Mouse (Mus musculus) gastrocnemius, postnatal 14 days (tissue): ENCODE measurements around the gene Cep131. TPM values are rescaled to one million over a fixed set of nuclear protein-coding genes. Genes with fewer than 3 reads are reported as not detected.

ENCODE experiments used
- DNase-seq: peaks from one replicate; pipeline ENCODE4 v3.0.0; 2021; ENCODE audit warnings: mixed read lengths
- intact Hi-C: fragments of 180-260 bp; cut with DNase I; formaldehyde crosslinking; loops from one replicate; pipeline ENCODE4 v1.15.1; 2025; ENCODE audit warnings: low total_unique reads
- long read RNA-seq, 2 experiments: library from polyadenylated mRNA; stranded (forward); transcript quantifications; one replicate each; pipeline ENCODE4 v2.0.0; 2021
- total RNA-seq, 2 experiments: library from RNA; stranded (reverse); gene quantifications; 2 replicates each; pipeline ENCODE4 v1.2.3; 2021

Cep131 gene
- 1 to 10 TPM; 7.9 to 8.5 TPM for total RNA-seq
- long read RNA-seq, experiment 1, transcript Cep131-201 (26 exons, 3,578 nt) = major isoform, 9 of 14 reads
- long read RNA-seq, experiment 1, partial matches to known transcripts = 2 of 14 reads
- long read RNA-seq, experiment 1, other reads (novel, unspliced or antisense) = 3 of 14 reads
- long read RNA-seq, experiment 2, transcript Cep131-201 (26 exons, 3,578 nt) = major isoform, 7 of 12 reads
- long read RNA-seq, experiment 2, partial matches to known transcripts = 1 of 12 reads
- long read RNA-seq, experiment 2, other reads (novel, unspliced or antisense) = 4 of 12 reads

GRCm38 (mm10) chr11:120086702-120087152 lies at the start of gene Cep131:
Gene Cep131 (minus strand): TSS chr11:120086827.
- intact Hi-C loops = no loop called here
- DNase-seq = peak; percentile 98

GRCm38 (mm10) chr11:120136195-120136594 lies 49.6 kb upstream of the Cep131 start:
- DNase-seq = no peak

GRCm38 (mm10) chr11:120134847-120135530 lies 48.4 kb upstream of the Cep131 start:
- no peak for DNase-seq
- intact Hi-C loops = no loop called here

More at GRCm38 (mm10) chr11:120136195-120136594, 49.6 kb upstream of the Cep131 start:
- intact Hi-C loops = no loop called here

- intact Hi-C loops = no loop called here
- DNase-seq = no peak
Observed at GRCm38 (mm10) chr11:120134148-120134547, 47.5 kb upstream of the Cep131 start.

GRCm38 (mm10) chr11:120129281-120129680 lies 42.7 kb upstream of the Cep131 start:
- no peak for DNase-seq
- intact Hi-C loops = no loop called here

- intact Hi-C loops = no loop called here
- no peak for DNase-seq
Observed at GRCm38 (mm10) chr11:120126845-120127244, 40.2 kb upstream of the Cep131 start.

GRCm38 (mm10) chr11:120122126-120122525 lies 35.5 kb upstream of the Cep131 start:
- DNase-seq = no peak
- intact Hi-C loops = no loop called here

GRCm38 (mm10) chr11:120120642-120121420 lies 34.2 kb upstream of the Cep131 start:
- DNase-seq = peak; percentile 60
- intact Hi-C loops = no loop called here

- intact Hi-C loops = no loop called here
- DNase-seq = no peak
Observed at GRCm38 (mm10) chr11:120119936-120120541, 33.4 kb upstream of the Cep131 start.

GRCm38 (mm10) chr11:120119108-120119507 lies 32.5 kb upstream of the Cep131 start:
- intact Hi-C loops = no loop called here
- DNase-seq = no peak

GRCm38 (mm10) chr11:120117626-120118025 lies 31.0 kb upstream of the Cep131 start:
- no peak for DNase-seq
- intact Hi-C loops = no loop called here

GRCm38 (mm10) chr11:120114488-120115215 lies 28.0 kb upstream of the Cep131 start:
- DNase-seq = no peak
- intact Hi-C loops = loop anchor here (5.0 kb wide), 1 partner anchor 48 kb away; no protein-coding TSS in a partner anchor

- no peak for DNase-seq
- intact Hi-C loops = loop anchor here (5.0 kb wide), 1 partner anchor 50 kb away; no protein-coding TSS in a partner anchor
Observed at GRCm38 (mm10) chr11:120112136-120112535, 25.5 kb upstream of the Cep131 start.

- intact Hi-C loops = loop anchor here (5.0 kb wide), 1 partner anchor 51 kb away; no protein-coding TSS in a partner anchor
Observed at GRCm38 (mm10) chr11:120111033-120111432, 24.4 kb upstream of the Cep131 start.

GRCm38 (mm10) chr11:120110554-120110953 lies 23.9 kb upstream of the Cep131 start:
- no peak for DNase-seq
- intact Hi-C loops = loop anchor here (5.0 kb wide), 1 partner anchor 52 kb away; no protein-coding TSS in a partner anchor

More at GRCm38 (mm10) chr11:120111033-120111432, 24.4 kb upstream of the Cep131 start:
- peak; percentile 51 for DNase-seq

- intact Hi-C loops = loop anchor here (5.0 kb wide), 2 partner anchors 53 to 198 kb away; no protein-coding TSS in a partner anchor
Observed at GRCm38 (mm10) chr11:120109558-120110210, 23.1 kb upstream of the Cep131 start.

GRCm38 (mm10) chr11:120107796-120108195 lies 21.2 kb upstream of the Cep131 start:
- intact Hi-C loops = loop anchor here (5.0 kb wide), 1 partner anchor 200 kb away; no protein-coding TSS in a partner anchor
- no peak for DNase-seq

More at GRCm38 (mm10) chr11:120109558-120110210, 23.1 kb upstream of the Cep131 start:
- DNase-seq = no peak

- no peak for DNase-seq
- intact Hi-C loops = loop anchor here (5.0 kb wide), 1 partner anchor 200 kb away; no protein-coding TSS in a partner anchor
Observed at GRCm38 (mm10) chr11:120107026-120107425, 20.4 kb upstream of the Cep131 start.
